Mouse (Mus musculus) midbrain, embryonic 15.5 days (tissue): ENCODE results near the gene Nipal3. TPM values are rescaled to one million over a fixed set of nuclear protein-coding genes. Genes with fewer than 3 reads are reported as not detected.

Source experiments
- ATAC-seq: fragments of 200-750 bp; cut with Nextera tagmentation; replicated peaks from 2 replicates; pipeline ENCODE4 v1.8.0; 2017; ENCODE audit warnings: moderate TSS enrichment
- H3K27ac ChIP-seq: fragments of 300-500 bp; sonication (generic); 2 replicates; pipeline ENCODE4 v1.5.1; 2015; ENCODE audit warnings: mild to moderate bottlenecking, inconsistent platforms
- H3K27me3 ChIP-seq: fragments of 300-500 bp; sonication (generic); replicated peaks from 2 replicates; pipeline ENCODE4 v1.6.1; 2015; ENCODE audit warnings: inconsistent platforms
- H3K36me3 ChIP-seq: fragments of 300-500 bp; sonication (generic); replicated peaks from 2 replicates; pipeline ENCODE4 v1.6.1; 2015; ENCODE audit warnings: inconsistent platforms
- H3K4me1 ChIP-seq: fragments of 300-500 bp; sonication (generic); 2 replicates; pipeline ENCODE4 v1.6.1; 2015; ENCODE audit warnings: inconsistent platforms
- H3K4me2 ChIP-seq: fragments of 300-500 bp; sonication (generic); 2 replicates; pipeline ENCODE4 v1.6.1; 2015; ENCODE audit warnings: inconsistent platforms, mild to moderate bottlenecking, moderate library complexity
- H3K4me3 ChIP-seq: fragments of 300-500 bp; sonication (generic); 2 replicates; pipeline ENCODE4 v1.5.1; 2015; ENCODE audit warnings: mild to moderate bottlenecking, inconsistent platforms
- H3K9ac ChIP-seq: fragments of 300-500 bp; sonication (generic); 2 replicates; pipeline ENCODE4 v1.6.1; 2015; ENCODE audit warnings: mild to moderate bottlenecking, inconsistent platforms
- H3K9me3 ChIP-seq: fragments of 300-500 bp; sonication (generic); 2 replicates; pipeline ENCODE4 v1.6.1; 2016; ENCODE audit warnings: inconsistent platforms
- WGBS: fragments of 180-500 bp; shearing (Covaris S2); methylation state at CpG from one replicate; pipeline ENCODE4 v1.1.7; 2015; ENCODE audit warnings: mixed read lengths; 5-methylcytosine and 5-hydroxymethylcytosine counted together
- polyA plus RNA-seq: library from polyadenylated mRNA; unstranded; fragments of >200 nt; fragmentation: Nextera tagmentation; extraction: Ambion mirVana; gene quantifications from 2 replicates; pipeline ENCODE4 v1.2.1, GENCODE M21; 2015

Gene Nipal3
- polyA plus RNA-seq: 10.7 and 13.1 TPM in 2 replicates

DNA sequence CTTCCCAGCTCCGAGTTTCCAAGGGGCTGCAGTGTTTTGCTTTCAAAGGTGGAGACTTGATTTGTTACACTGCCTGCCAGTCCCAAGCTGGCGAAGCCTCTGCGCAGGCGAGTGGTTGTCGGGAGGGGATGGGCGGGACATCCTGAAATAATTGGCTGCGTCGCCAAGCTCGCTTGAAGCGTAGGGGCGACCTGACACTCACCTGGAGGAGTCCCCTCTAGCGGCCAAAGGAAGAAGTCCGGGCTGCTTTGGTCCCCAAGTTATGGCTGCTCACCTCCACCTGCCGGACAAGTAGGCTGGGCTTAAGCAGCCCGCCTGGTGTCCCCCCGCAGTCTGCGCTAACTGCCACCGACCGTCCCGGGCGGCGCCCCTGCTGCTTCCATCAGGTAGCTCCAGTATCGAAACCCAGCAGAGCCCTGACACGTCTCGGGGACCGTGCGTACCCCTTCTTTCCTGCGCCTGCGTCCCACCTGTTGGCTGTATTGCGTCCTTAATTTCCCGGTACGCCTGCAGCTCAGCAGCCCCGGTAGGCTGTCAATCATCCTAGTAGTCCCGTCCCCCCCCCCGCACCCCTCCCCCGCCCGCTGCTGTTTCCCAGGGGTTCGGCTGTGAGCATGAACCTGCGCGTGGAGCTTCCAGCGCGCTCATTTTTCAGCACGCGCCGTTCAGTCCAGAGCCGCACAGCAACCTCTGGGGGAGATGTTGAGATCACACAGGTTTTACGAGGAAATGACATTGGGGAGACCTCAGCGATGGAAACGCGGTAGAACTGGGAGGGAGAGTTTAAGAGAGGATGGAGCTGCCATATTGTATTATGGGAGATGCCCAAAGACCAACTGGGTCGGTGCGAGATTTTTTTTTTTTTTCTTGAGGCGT is at the start of gene Nipal3, which contains the start of gene Stpg1:
Gene Nipal3, minus strand, starts transcription at position 518 of the 876 bp plus-strand sequence.
Gene Stpg1, plus strand, starts transcription at position 270 of the 876 bp plus-strand sequence.
- Histone ChIP-seq H3K4me2 (peak within 1 kb of the TSS; percentile 89), H3K9me3 (no peaks in the 10 kb centered on the region), H3K4me3 (peak within 1 kb of the TSS; percentile 77), H3K27ac (peak within 1 kb of the TSS; percentile 75), H3K9ac (peak within 1 kb of the TSS; percentile 52), H3K27me3 (no peaks in the 10 kb centered on the region), H3K36me3 (0 out of 2 replicates have a peak, but pooled peaks cover 2% of the 10 kb centered on the region), H3K4me1 (peaks cover 14% of the 10 kb centered on the region)
- ATAC-seq: peak; percentile 98
- under 1% methylated on average over 53 of the region's 53 CpGs for WGBS

GRCm38 (mm10) chr4:135544284-135544683 is 49.4 kb upstream of the Nipal3 start:
- no peak overlapping the region for H3K4me2 ChIP-seq
- ATAC-seq: no peak
- H3K9me3 ChIP-seq: no peaks in the 10 kb centered on the region
- no peaks in the 10 kb centered on the region for H3K36me3 ChIP-seq
- H3K27ac ChIP-seq: no peak overlapping the region
- H3K4me1 ChIP-seq: peaks cover 21% of the 10 kb centered on the region
- no peak overlapping the region for H3K9ac ChIP-seq
- no peak overlapping the region for H3K4me3 ChIP-seq
- no peaks in the 10 kb centered on the region for H3K27me3 ChIP-seq
- 93% methylated on average over 2 of the region's 2 CpGs for WGBS

- Histone ChIP-seq H3K27me3 (no peaks in the 10 kb centered on the region), H3K4me2 (no peak overlapping the region), H3K4me1 (peaks cover 11% of the 10 kb centered on the region), H3K27ac (no peak overlapping the region), H3K36me3 (no peaks in the 10 kb centered on the region), H3K4me3 (no peak overlapping the region), H3K9ac (no peak overlapping the region), H3K9me3 (no peaks in the 10 kb centered on the region)
- WGBS: 35% methylated on average over 9 of the region's 9 CpGs
- ATAC-seq: no peak
These were observed 45.2 kb upstream of the Nipal3 start for GRCm38 (mm10) chr4:135540057-135540456.

- H3K4me3 ChIP-seq: no peak overlapping the region
- H3K27me3 ChIP-seq: no peaks in the 10 kb centered on the region
- ATAC-seq: no peak
- H3K4me2 ChIP-seq: no peak overlapping the region
- no peak overlapping the region for H3K9ac ChIP-seq
- H3K4me1 ChIP-seq: peaks cover 7% of the 10 kb centered on the region
- WGBS: 79% methylated on average over 12 of the region's 12 CpGs
- no peaks in the 10 kb centered on the region for H3K36me3 ChIP-seq
- H3K9me3 ChIP-seq: no peaks in the 10 kb centered on the region
- no peak overlapping the region for H3K27ac ChIP-seq
These were observed 44.2 kb upstream of the Nipal3 start for GRCm38 (mm10) chr4:135539056-135539455.

DNA sequence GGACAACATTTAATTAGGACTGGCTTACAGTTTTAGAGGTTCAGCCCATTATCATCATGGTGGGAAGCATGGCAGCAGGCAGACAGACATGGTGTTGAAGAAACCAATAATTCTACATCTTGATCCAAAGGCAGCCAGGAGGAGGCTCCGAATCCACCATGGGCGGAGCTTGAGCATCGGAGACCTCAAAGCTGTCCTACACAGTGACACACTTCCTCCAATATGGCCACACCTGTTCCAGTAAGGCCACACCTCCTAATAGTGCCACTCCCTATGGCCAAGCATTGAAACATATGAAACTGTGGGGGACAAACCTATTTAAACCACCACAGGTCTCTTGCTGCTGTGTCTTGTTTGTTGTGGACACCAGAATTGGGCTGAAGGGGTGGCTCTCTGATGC is 40.2 kb upstream of the Nipal3 start:
- H3K4me2 ChIP-seq: no peak overlapping the region

GRCm38 (mm10) chr4:135533001-135533400 is 38.2 kb upstream of the Nipal3 start:
- WGBS: 78% methylated on average over 6 of the region's 6 CpGs
- H3K4me3 ChIP-seq: no peak overlapping the region
- H3K27me3 ChIP-seq: no peaks in the 10 kb centered on the region

More for the DNA sequence above, 40.2 kb upstream of the Nipal3 start:
- H3K27ac ChIP-seq: no peak overlapping the region
- no peak overlapping the region for H3K9ac ChIP-seq
- 98% methylated on average over 3 of the region's 3 CpGs for WGBS
- no peaks in the 10 kb centered on the region for H3K27me3 ChIP-seq
- H3K4me1 ChIP-seq: peaks cover 3% of the 10 kb centered on the region
- no peaks in the 10 kb centered on the region for H3K36me3 ChIP-seq
- H3K4me3 ChIP-seq: no peak overlapping the region
- no peaks in the 10 kb centered on the region for H3K9me3 ChIP-seq
- no peak for ATAC-seq

GRCm38 (mm10) chr4:135531771-135532613 is 37.2 kb upstream of the Nipal3 start:
- no peaks in the 10 kb centered on the region; the same call in 1 of the 2 replicates for H3K4me1 ChIP-seq
- no peaks in the 10 kb centered on the region for H3K36me3 ChIP-seq
- WGBS: 45% methylated on average over 9 of the region's 9 CpGs
- no peak for ATAC-seq
- no peak overlapping the region for H3K9ac ChIP-seq
- no peak overlapping the region for H3K4me3 ChIP-seq
- no peaks in the 10 kb centered on the region for H3K27me3 ChIP-seq
- no peaks in the 10 kb centered on the region for H3K9me3 ChIP-seq
- H3K27ac ChIP-seq: no peak overlapping the region
- H3K4me2 ChIP-seq: no peak overlapping the region

More at GRCm38 (mm10) chr4:135533001-135533400, 38.2 kb upstream of the Nipal3 start:
- no peak for ATAC-seq
- Histone ChIP-seq H3K36me3 (no peaks in the 10 kb centered on the region), H3K9me3 (no peaks in the 10 kb centered on the region), H3K27ac (no peak overlapping the region), H3K4me2 (no peak overlapping the region), H3K4me1 (no peaks in the 10 kb centered on the region; the same call in 1 of the 2 replicates), H3K9ac (no peak overlapping the region)

GRCm38 (mm10) chr4:135531236-135531635 is 36.4 kb upstream of the Nipal3 start:
- no peaks in the 10 kb centered on the region for H3K9me3 ChIP-seq
- no peaks in the 10 kb centered on the region for H3K36me3 ChIP-seq
- no peak overlapping the region for H3K4me2 ChIP-seq
- no peak overlapping the region for H3K9ac ChIP-seq
- WGBS: 85% methylated on average over 9 of the region's 9 CpGs
- no peak overlapping the region for H3K4me3 ChIP-seq
- peaks cover 6% of the 10 kb centered on the region for H3K4me1 ChIP-seq
- no peak for ATAC-seq
- H3K27me3 ChIP-seq: no peaks in the 10 kb centered on the region
- no peak overlapping the region for H3K27ac ChIP-seq

GRCm38 (mm10) chr4:135530270-135530669 is 35.4 kb upstream of the Nipal3 start:
- no peak overlapping the region for H3K27ac ChIP-seq
- no peak overlapping the region for H3K4me3 ChIP-seq
- H3K4me2 ChIP-seq: no peak overlapping the region
- WGBS: 61% methylated on average over 2 of the region's 2 CpGs
- no peaks in the 10 kb centered on the region for H3K36me3 ChIP-seq
- H3K9ac ChIP-seq: no peak overlapping the region
- H3K9me3 ChIP-seq: no peaks in the 10 kb centered on the region
- H3K4me1 ChIP-seq: peaks cover 16% of the 10 kb centered on the region
- no peak for ATAC-seq
- H3K27me3 ChIP-seq: no peaks in the 10 kb centered on the region

- Histone ChIP-seq H3K4me2 (no peak overlapping the region), H3K9me3 (no peaks in the 10 kb centered on the region), H3K27ac (no peak overlapping the region), H3K27me3 (no peaks in the 10 kb centered on the region), H3K36me3 (no peaks in the 10 kb centered on the region), H3K4me1 (peaks cover 28% of the 10 kb centered on the region), H3K4me3 (no peak overlapping the region), H3K9ac (no peak overlapping the region)
- WGBS: 8% methylated on average over 14 of the region's 14 CpGs
- ATAC-seq: peak; percentile 77
These were observed 31.3 kb upstream of the Nipal3 start for GRCm38 (mm10) chr4:135526039-135526710.

DNA sequence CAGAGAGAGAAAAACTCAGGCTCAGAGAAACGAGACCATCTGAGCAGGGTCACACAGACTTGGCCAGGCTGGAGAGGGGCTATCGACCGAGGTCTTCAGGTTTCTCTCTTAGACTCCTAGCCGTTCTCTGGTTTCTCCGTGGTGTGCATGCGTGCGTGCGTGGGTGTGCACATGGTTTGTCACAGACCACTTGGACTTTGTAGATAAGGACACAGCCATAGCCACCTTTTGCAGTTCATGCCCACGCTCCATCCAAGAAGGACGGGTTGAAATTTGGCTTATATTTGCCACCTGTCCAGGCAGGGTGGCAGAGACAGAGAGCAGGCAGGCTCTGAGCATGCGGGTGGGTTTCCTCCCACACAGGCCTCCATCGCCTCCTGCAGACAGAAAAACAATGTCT is 30.2 kb upstream of the Nipal3 start:
- no peak overlapping the region for H3K27ac ChIP-seq
- 60% methylated on average over 12 of the region's 12 CpGs for WGBS
- no peak overlapping the region for H3K4me2 ChIP-seq
- H3K9me3 ChIP-seq: no peaks in the 10 kb centered on the region
- no peaks in the 10 kb centered on the region for H3K36me3 ChIP-seq
- no peak for ATAC-seq
- no peak overlapping the region for H3K4me3 ChIP-seq
- peaks cover 28% of the 10 kb centered on the region for H3K4me1 ChIP-seq
- no peaks in the 10 kb centered on the region for H3K27me3 ChIP-seq
- H3K9ac ChIP-seq: no peak overlapping the region

DNA sequence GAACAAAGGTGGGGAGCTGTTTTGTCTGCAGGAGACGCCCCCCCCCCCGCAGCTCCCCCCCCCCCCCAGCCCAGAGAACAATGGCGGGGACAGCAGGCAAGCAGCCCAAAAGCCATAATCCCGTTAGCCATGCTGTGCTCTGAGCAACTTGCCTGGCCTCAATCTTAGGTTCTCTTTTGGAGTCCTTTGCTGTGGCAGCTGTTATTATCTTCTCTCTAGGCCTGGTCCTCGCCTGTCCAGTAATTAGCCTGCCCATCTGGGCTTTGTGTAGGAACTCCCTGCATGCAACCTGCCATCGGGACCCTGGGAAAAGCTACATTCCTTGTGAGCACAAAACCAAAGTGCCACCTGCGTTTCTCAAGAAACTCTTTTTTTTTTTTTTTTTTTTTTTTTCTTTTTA is 29.1 kb upstream of the Nipal3 start:
- Histone ChIP-seq H3K9ac (no peak overlapping the region), H3K9me3 (no peaks in the 10 kb centered on the region), H3K36me3 (no peaks in the 10 kb centered on the region), H3K27me3 (0 out of 2 replicates have a peak, but pooled peaks cover under 1% of the 10 kb centered on the region), H3K4me1 (peaks cover 28% of the 10 kb centered on the region), H3K4me2 (no peak overlapping the region), H3K27ac (no peak overlapping the region), H3K4me3 (no peak overlapping the region)
- ATAC-seq: peak; percentile 62; the same call in 1 of the 2 replicates
- 3% methylated on average over 7 of the region's 7 CpGs for WGBS
